Mouse (Mus musculus) lung, adult 2 months (tissue): ENCODE data around the gene Bud31.

Experiments used
- CTCF ChIP-seq: fragments of 200-500 bp; IDR thresholded peaks from 2 replicates; pipeline ENCODE4 v1.5.1; 2011; ENCODE audit warnings: mild to moderate bottlenecking, low read length, control low read depth; ENCODE audit not compliant: insufficient read depth
- POLR2A ChIP-seq: fragments of 200-500 bp; IDR thresholded peaks from 2 replicates; pipeline ENCODE4 v1.6.1; 2011; ENCODE audit warnings: low read depth, mild to moderate bottlenecking, control low read depth, low read length, borderline replicate concordance; ENCODE audit errors: extremely low read depth

DNA sequence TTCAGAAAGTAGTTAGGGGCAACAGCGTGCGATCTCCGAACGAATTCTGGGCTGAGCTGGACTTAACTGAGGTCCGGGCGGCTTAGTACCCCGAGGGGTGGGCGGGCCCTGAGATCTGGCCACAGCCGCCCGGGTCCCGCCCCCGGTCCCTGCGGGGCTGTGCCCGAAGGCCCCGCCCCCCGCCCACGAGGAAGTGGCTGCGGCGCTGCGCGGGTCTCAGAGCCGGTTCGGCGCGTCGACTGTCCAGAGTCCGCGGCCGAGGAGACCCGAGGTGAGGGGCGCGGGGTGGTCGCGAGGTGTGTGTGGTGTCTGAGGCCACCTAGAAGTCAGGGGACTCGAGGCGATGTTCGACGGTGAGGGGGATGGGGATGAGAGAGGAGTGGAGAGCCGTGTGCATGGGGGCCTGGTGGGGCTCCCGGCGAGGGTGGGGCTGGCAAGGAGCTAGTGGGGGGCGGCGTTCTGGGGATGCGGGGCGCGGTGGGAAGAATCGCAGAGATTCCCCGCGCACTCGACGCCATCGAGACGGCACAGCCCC is 26.0 kb upstream of the Bud31 start, which contains the start of gene Arpc1b:
- no peak for TF ChIP-seq CTCF
- TF ChIP-seq POLR2A = peak; percentile 72
